Mouse (Mus musculus): ENCODE data around the gene Slc6a5. TPM values are rescaled to one million over a fixed set of nuclear protein-coding genes. Genes with fewer than 3 reads are reported as not detected.

The Slc6a5 gene
- polyA plus RNA-seq, 1 experiment from 2014 or later: not detected

GRCm38 (mm10) chr7:49984698-49985097 is 74.8 kb downstream of the Slc6a5 start:
- Histone ChIP-seq H3K36me3 (ENCODE audit: control insufficient read depth, insufficient read depth, low read length) (no peaks in the 10 kb centered on the region), H3K4me3 (ENCODE audit: low read depth, low read length) (no peak overlapping the region), H3K4me2 (ENCODE audit: low read length) (no peak overlapping the region), H3K27ac (ENCODE audit: low read depth, low read length) (no peak overlapping the region), H3K9me3 (replicated peaks; ENCODE audit: control insufficient read depth, low read length) (no peaks in the 10 kb centered on the region), H3K4me1 (ENCODE audit: control insufficient read depth, insufficient read depth, low read length) (peaks cover 2% of the 10 kb centered on the region; the same call in 1 of the 2 replicates), H3K27me3 (replicated peaks; ENCODE audit: control insufficient read depth, insufficient read depth, low read length) (no peaks in the 10 kb centered on the region), H3K9ac (ENCODE audit: low read length) (no peak overlapping the region)
- DNase-seq (ENCODE audit: low spot score) (no peak), ATAC-seq (no peak)
- 23% methylated on average over 6 of the region's 6 CpGs for WGBS

- WGBS: 92% methylated on average over 8 of the region's 8 CpGs
Observed at GRCm38 (mm10) chr7:49985947-49986346, 76.0 kb downstream of the Slc6a5 start.

GRCm38 (mm10) chr7:49999321-49999720 is 89.4 kb downstream of the Slc6a5 start:
- Histone ChIP-seq H3K9ac (ENCODE audit: low read length) (no peak overlapping the region), H3K4me2 (ENCODE audit: low read length) (no peak overlapping the region), H3K27me3 (replicated peaks; ENCODE audit: control insufficient read depth, insufficient read depth, low read length) (no peaks in the 10 kb centered on the region), H3K27ac (ENCODE audit: low read depth, low read length) (no peak overlapping the region), H3K36me3 (ENCODE audit: control insufficient read depth, insufficient read depth, low read length) (no peaks in the 10 kb centered on the region), H3K9me3 (replicated peaks; ENCODE audit: control insufficient read depth, low read length) (no peaks in the 10 kb centered on the region), H3K4me1 (ENCODE audit: control insufficient read depth, insufficient read depth, low read length) (no peaks in the 10 kb centered on the region), H3K4me3 (ENCODE audit: low read depth, low read length) (no peak overlapping the region)
- DNase-seq (ENCODE audit: low spot score) (peak; percentile 70), ATAC-seq (peak; percentile 2; the same call in 1 of the 2 replicates)
- 68% methylated on average over 4 of the region's 4 CpGs for WGBS

More at GRCm38 (mm10) chr7:49985947-49986346, 76.0 kb downstream of the Slc6a5 start:
- Histone ChIP-seq H3K4me3 (ENCODE audit: low read depth, low read length) (no peak overlapping the region), H3K27ac (ENCODE audit: low read depth, low read length) (no peak overlapping the region), H3K27me3 (replicated peaks; ENCODE audit: control insufficient read depth, insufficient read depth, low read length) (no peaks in the 10 kb centered on the region), H3K9ac (ENCODE audit: low read length) (no peak overlapping the region), H3K36me3 (ENCODE audit: control insufficient read depth, insufficient read depth, low read length) (no peaks in the 10 kb centered on the region), H3K4me2 (ENCODE audit: low read length) (no peak overlapping the region), H3K4me1 (ENCODE audit: control insufficient read depth, insufficient read depth, low read length) (peaks cover 2% of the 10 kb centered on the region; the same call in 1 of the 2 replicates), H3K9me3 (replicated peaks; ENCODE audit: control insufficient read depth, low read length) (no peaks in the 10 kb centered on the region)
- no peak for ATAC-seq
- DNase-seq (ENCODE audit: low spot score): no peak

GRCm38 (mm10) chr7:50005268-50005667 is 95.3 kb downstream of the Slc6a5 start:
- Histone ChIP-seq H3K4me1 (ENCODE audit: control insufficient read depth, insufficient read depth, low read length) (no peaks in the 10 kb centered on the region), H3K27me3 (replicated peaks; ENCODE audit: control insufficient read depth, insufficient read depth, low read length) (no peaks in the 10 kb centered on the region), H3K27ac (ENCODE audit: low read depth, low read length) (no peak overlapping the region), H3K4me3 (ENCODE audit: low read depth, low read length) (no peak overlapping the region), H3K36me3 (ENCODE audit: control insufficient read depth, insufficient read depth, low read length) (no peaks in the 10 kb centered on the region), H3K9me3 (replicated peaks; ENCODE audit: control insufficient read depth, low read length) (no peaks in the 10 kb centered on the region), H3K4me2 (ENCODE audit: low read length) (no peak overlapping the region), H3K9ac (ENCODE audit: low read length) (no peak overlapping the region)
- ATAC-seq (no peak), DNase-seq (ENCODE audit: low spot score) (no peak)
- WGBS: 85% methylated on average over 2 of the region's 2 CpGs

Other genes starting within 250 kb of the Slc6a5 start
- 1.6 and 1.8 TPM in 2 replicates for gene Htatip2, start 151.0 kb upstream of the Slc6a5 start, polyA plus RNA-seq (2014; fragmentation: Nextera tagmentation; extraction: Ambion mirVana)
- 50.2 and 57.4 TPM in 2 replicates for gene Prmt3, start 131.8 kb upstream of the Slc6a5 start, polyA plus RNA-seq (2014; fragmentation: Nextera tagmentation; extraction: Ambion mirVana)
- gene Nell1, start 64.7 kb downstream of the Slc6a5 start, polyA plus RNA-seq (2014; fragmentation: Nextera tagmentation; extraction: Ambion mirVana): 9.7 and 10.7 TPM in 2 replicates